Mouse (Mus musculus) kidney, embryonic 15.5 days (tissue): Measurements from ENCODE around the gene Tbc1d10a. TPM values are rescaled to one million over a fixed set of nuclear protein-coding genes. Genes with fewer than 3 reads are reported as not detected.

ENCODE experiments used
- ATAC-seq: fragments of 200-750 bp; cut with Nextera tagmentation; replicated peaks from 2 replicates; pipeline ENCODE4 v1.8.0; 2017; ENCODE audit warnings: moderate TSS enrichment; ENCODE audit not compliant: low FRiP score
- H3K27ac ChIP-seq: fragments of 300-500 bp; sonication (generic); 2 replicates; pipeline ENCODE4 v1.5.1; 2015; ENCODE audit warnings: mild to moderate bottlenecking, inconsistent platforms
- H3K27me3 ChIP-seq: fragments of 300-500 bp; sonication (generic); 2 replicates; pipeline ENCODE4 v1.6.1; 2015; ENCODE audit warnings: inconsistent platforms
- H3K36me3 ChIP-seq: fragments of 300-500 bp; sonication (generic); 2 replicates; pipeline ENCODE4 v1.6.1; 2015; ENCODE audit warnings: inconsistent platforms
- H3K4me1 ChIP-seq: fragments of 300-500 bp; sonication (generic); 2 replicates; pipeline ENCODE4 v1.6.1; 2015; ENCODE audit warnings: inconsistent platforms
- H3K4me2 ChIP-seq: fragments of 300-500 bp; sonication (generic); 2 replicates; pipeline ENCODE4 v1.6.1; 2015; ENCODE audit warnings: moderate library complexity, mild to moderate bottlenecking, inconsistent platforms
- H3K4me3 ChIP-seq: fragments of 300-500 bp; sonication (generic); replicated peaks from 2 replicates; pipeline ENCODE4 v1.5.1; 2015; ENCODE audit warnings: mild to moderate bottlenecking, inconsistent platforms
- H3K9ac ChIP-seq: fragments of 300-500 bp; sonication (generic); 2 replicates; pipeline ENCODE4 v1.6.1; 2015; ENCODE audit warnings: mild to moderate bottlenecking, inconsistent platforms
- H3K9me3 ChIP-seq: fragments of 300-500 bp; sonication (generic); replicated peaks from 2 replicates; pipeline ENCODE4 v1.6.1; 2016; ENCODE audit warnings: inconsistent platforms
- WGBS: fragments of 180-500 bp; shearing (Covaris S2); methylation state at CpG from one replicate; pipeline ENCODE4 v1.1.7; 2015; ENCODE audit warnings: mixed read lengths; 5-methylcytosine and 5-hydroxymethylcytosine counted together
- polyA plus RNA-seq: library from polyadenylated mRNA; unstranded; fragments of >200 nt; fragmentation: Nextera tagmentation; extraction: Ambion mirVana; gene quantifications from 2 replicates; pipeline ENCODE4 v1.2.1, GENCODE M21; 2015

Gene Tbc1d10a
- polyA plus RNA-seq, 1 experiment from 2014 or later = 43.9 TPM

- 86% methylated on average over 6 of the region's 6 CpGs for WGBS
- no peak overlapping the region for H3K9ac ChIP-seq
- no peaks in the 10 kb centered on the region for H3K36me3 ChIP-seq
- H3K4me1 ChIP-seq = no peaks in the 10 kb centered on the region
- ATAC-seq = no peak
- no peak overlapping the region for H3K4me2 ChIP-seq
- H3K9me3 ChIP-seq = no peaks in the 10 kb centered on the region
- no peak overlapping the region for H3K4me3 ChIP-seq
- no peaks in the 10 kb centered on the region for H3K27me3 ChIP-seq
- H3K27ac ChIP-seq = no peak overlapping the region
Observed at GRCm38 (mm10) chr11:4235052-4235655, 48.6 kb downstream of the Tbc1d10a start.

- H3K9me3 ChIP-seq = no peaks in the 10 kb centered on the region
- no peaks in the 10 kb centered on the region for H3K4me1 ChIP-seq
- H3K36me3 ChIP-seq = no peaks in the 10 kb centered on the region
- no peak for ATAC-seq
- H3K4me3 ChIP-seq = no peak within 1 kb of the TSS
- no peak within 1 kb of the TSS for H3K9ac ChIP-seq
- H3K27ac ChIP-seq = no peak within 1 kb of the TSS
- H3K27me3 ChIP-seq = no peaks in the 10 kb centered on the region
- WGBS = 72% methylated on average over 16 of the region's 16 CpGs
- no peak within 1 kb of the TSS for H3K4me2 ChIP-seq
Observed at GRCm38 (mm10) chr11:4235665-4236545, 49.3 kb downstream of the Tbc1d10a start, which contains the start of gene Osm. Osm (plus strand) TSS chr11:4236420.

- WGBS = 89% methylated on average over 21 of the region's 21 CpGs
- Histone ChIP-seq H3K9ac (no peak overlapping the region), H3K4me1 (no peaks in the 10 kb centered on the region), H3K9me3 (no peaks in the 10 kb centered on the region), H3K27me3 (no peaks in the 10 kb centered on the region), H3K36me3 (no peaks in the 10 kb centered on the region), H3K27ac (no peak overlapping the region), H3K4me2 (no peak overlapping the region), H3K4me3 (no peak overlapping the region)
- no peak for ATAC-seq
Observed at GRCm38 (mm10) chr11:4236546-4237067, 50.0 kb downstream of the Tbc1d10a start.

- ATAC-seq = no peak
- Histone ChIP-seq H3K27me3 (no peaks in the 10 kb centered on the region), H3K27ac (no peak overlapping the region), H3K4me1 (no peaks in the 10 kb centered on the region), H3K36me3 (no peaks in the 10 kb centered on the region), H3K9me3 (no peaks in the 10 kb centered on the region), H3K9ac (no peak overlapping the region), H3K4me3 (no peak overlapping the region), H3K4me2 (no peak overlapping the region)
- 86% methylated on average over 18 of the region's 18 CpGs for WGBS
Observed at GRCm38 (mm10) chr11:4237389-4237912, 50.9 kb downstream of the Tbc1d10a start.

- ATAC-seq = no peak
- no peak overlapping the region for H3K4me2 ChIP-seq
- H3K9ac ChIP-seq = no peak overlapping the region
- H3K27ac ChIP-seq = no peak overlapping the region
- whole genome bisulfite sequencing = 86% methylated on average over 6 of the region's 6 CpGs
- H3K27me3 ChIP-seq = no peaks in the 10 kb centered on the region
- no peaks in the 10 kb centered on the region for H3K36me3 ChIP-seq
- no peaks in the 10 kb centered on the region for H3K9me3 ChIP-seq
- no peak overlapping the region for H3K4me3 ChIP-seq
- no peaks in the 10 kb centered on the region for H3K4me1 ChIP-seq
Observed at GRCm38 (mm10) chr11:4238167-4238566, 51.6 kb downstream of the Tbc1d10a start.

GRCm38 (mm10) chr11:4239691-4240090 lies 53.1 kb downstream of the Tbc1d10a start:
- WGBS = 90% methylated on average over 23 of the region's 23 CpGs
- H3K4me1 ChIP-seq = no peaks in the 10 kb centered on the region

GRCm38 (mm10) chr11:4240151-4240550 lies 53.6 kb downstream of the Tbc1d10a start:
- no peaks in the 10 kb centered on the region for H3K4me1 ChIP-seq
- no peaks in the 10 kb centered on the region for H3K27me3 ChIP-seq
- WGBS = 78% methylated on average over 7 of the region's 7 CpGs
- no peak for ATAC-seq
- no peaks in the 10 kb centered on the region for H3K9me3 ChIP-seq
- no peak overlapping the region for H3K27ac ChIP-seq
- H3K36me3 ChIP-seq = no peaks in the 10 kb centered on the region
- no peak overlapping the region for H3K4me2 ChIP-seq
- H3K9ac ChIP-seq = no peak overlapping the region
- H3K4me3 ChIP-seq = no peak overlapping the region

More at GRCm38 (mm10) chr11:4239691-4240090, 53.1 kb downstream of the Tbc1d10a start:
- H3K4me2 ChIP-seq = no peak overlapping the region
- no peaks in the 10 kb centered on the region for H3K36me3 ChIP-seq
- H3K9ac ChIP-seq = no peak overlapping the region
- no peak overlapping the region for H3K4me3 ChIP-seq
- no peak for ATAC-seq
- H3K27ac ChIP-seq = no peak overlapping the region
- H3K9me3 ChIP-seq = no peaks in the 10 kb centered on the region
- no peaks in the 10 kb centered on the region for H3K27me3 ChIP-seq

GRCm38 (mm10) chr11:4241180-4241579 lies 54.6 kb downstream of the Tbc1d10a start:
- H3K9me3 ChIP-seq = no peaks in the 10 kb centered on the region
- H3K4me1 ChIP-seq = no peaks in the 10 kb centered on the region
- no peak for ATAC-seq
- H3K36me3 ChIP-seq = no peaks in the 10 kb centered on the region
- H3K4me2 ChIP-seq = no peak overlapping the region
- no peak overlapping the region for H3K4me3 ChIP-seq
- H3K9ac ChIP-seq = no peak overlapping the region
- WGBS = 72% methylated on average over 4 of the region's 4 CpGs
- H3K27me3 ChIP-seq = no peaks in the 10 kb centered on the region
- no peak overlapping the region for H3K27ac ChIP-seq

- H3K27ac ChIP-seq = no peak overlapping the region
- H3K27me3 ChIP-seq = no peaks in the 10 kb centered on the region
- no peak for ATAC-seq
- no peaks in the 10 kb centered on the region for H3K4me1 ChIP-seq
- H3K9ac ChIP-seq = no peak overlapping the region
- no peak overlapping the region for H3K4me3 ChIP-seq
- no peak overlapping the region for H3K4me2 ChIP-seq
- WGBS = 78% methylated on average over 6 of the region's 6 CpGs
- no peaks in the 10 kb centered on the region for H3K9me3 ChIP-seq
- no peaks in the 10 kb centered on the region for H3K36me3 ChIP-seq
Observed at GRCm38 (mm10) chr11:4246126-4246525, 59.5 kb downstream of the Tbc1d10a start.

GRCm38 (mm10) chr11:4246623-4247022 lies 60.0 kb downstream of the Tbc1d10a start:
- Histone ChIP-seq H3K27ac (no peak overlapping the region), H3K36me3 (no peaks in the 10 kb centered on the region), H3K27me3 (no peaks in the 10 kb centered on the region), H3K4me2 (no peak overlapping the region), H3K4me1 (no peaks in the 10 kb centered on the region), H3K4me3 (no peak overlapping the region), H3K9me3 (no peaks in the 10 kb centered on the region), H3K9ac (no peak overlapping the region)
- WGBS = 73% methylated on average over 4 of the region's 4 CpGs
- no peak for ATAC-seq

- 78% methylated on average over 14 of the region's 14 CpGs for WGBS
- no peak overlapping the region for H3K9ac ChIP-seq
- H3K4me3 ChIP-seq = no peak overlapping the region
- H3K27me3 ChIP-seq = no peaks in the 10 kb centered on the region
- H3K9me3 ChIP-seq = no peaks in the 10 kb centered on the region
- no peaks in the 10 kb centered on the region for H3K36me3 ChIP-seq
- no peak overlapping the region for H3K4me2 ChIP-seq
- H3K4me1 ChIP-seq = no peaks in the 10 kb centered on the region
- ATAC-seq = no peak
- no peak overlapping the region for H3K27ac ChIP-seq
Observed at GRCm38 (mm10) chr11:4247201-4247959, 60.8 kb downstream of the Tbc1d10a start.
